Mouse (Mus musculus): Measurements from ENCODE around the gene Adamts16.

Gene Adamts16

GRCm38 (mm10) chr13:70716022-70716421 lies 125.6 kb downstream of the Adamts16 start:
- peak; percentile 23 for DNase-seq (ENCODE audit: low read depth, low spot score)

GRCm38 (mm10) chr13:70714081-70714775 lies 127.4 kb downstream of the Adamts16 start:
- peak; percentile 88 for DNase-seq (ENCODE audit: low read depth, low spot score)

GRCm38 (mm10) chr13:70713331-70713730 lies 128.3 kb downstream of the Adamts16 start:
- DNase-seq (ENCODE audit: low read depth, low spot score), result no peak

GRCm38 (mm10) chr13:70707158-70707854 lies 134.3 kb downstream of the Adamts16 start:
- DNase-seq (ENCODE audit: low read depth, low spot score), result no peak

GRCm38 (mm10) chr13:70702904-70703303 lies 138.7 kb downstream of the Adamts16 start:
- peak; percentile 66 for DNase-seq (ENCODE audit: low read depth, low spot score)

GRCm38 (mm10) chr13:70698812-70699387 lies 142.7 kb downstream of the Adamts16 start:
- DNase-seq (ENCODE audit: low read depth, low spot score), result peak; percentile 81

- DNase-seq (ENCODE audit: low read depth, low spot score), result no peak
Measured at GRCm38 (mm10) chr13:70689452-70689960, 152.1 kb downstream of the Adamts16 start.

- no peak for DNase-seq (ENCODE audit: low read depth, low spot score)
Measured at GRCm38 (mm10) chr13:70685825-70686224, 155.8 kb downstream of the Adamts16 start.

GRCm38 (mm10) chr13:70684976-70685609 lies 156.5 kb downstream of the Adamts16 start:
- no peak for DNase-seq (ENCODE audit: low read depth, low spot score)

- DNase-seq (ENCODE audit: low read depth, low spot score), result no peak
Measured at GRCm38 (mm10) chr13:70681411-70682183, 160.0 kb downstream of the Adamts16 start.

GRCm38 (mm10) chr13:70680316-70680715 lies 161.3 kb downstream of the Adamts16 start:
- no peak for DNase-seq (ENCODE audit: low read depth, low spot score)

Data from brain, adult 2 months (tissue).